Mouse (Mus musculus) adrenal gland, adult (tissue): ENCODE results near the gene Tceanc.
A peak's percentile ranks its signal among the peaks of the same experiment; 100 is the strongest.

Experiments used
- DNase-seq, 2 experiments: peaks; one replicate each; pipeline ENCODE4 v3.0.0; 2022 to 2023; ENCODE audit warnings: low spot score in 1 of 2; ENCODE audit not compliant: inconsistent age in 2 of 2

The Tceanc gene

GRCm38 (mm10) chrX:166497771-166498170 lies 20.6 kb downstream of the Tceanc start:
- no peak for DNase-seq

- no peak for DNase-seq
These were observed 23.3 kb downstream of the Tceanc start for GRCm38 (mm10) chrX:166495052-166495451.

GRCm38 (mm10) chrX:166479365-166479983 lies 38.9 kb downstream of the Tceanc start, which contains the start of gene Rab9:
Rab9 (minus strand) TSS chrX:166479867.
- peak; percentile 94 to 97 for DNase-seq

- peak; percentile 25 to 75 for DNase-seq
These were observed 39.6 kb downstream of the Tceanc start for GRCm38 (mm10) chrX:166478631-166479364.

- peak in 1 of 2 experiments; percentile 56 for DNase-seq
These were observed 41.0 kb downstream of the Tceanc start for GRCm38 (mm10) chrX:166477393-166477792.

GRCm38 (mm10) chrX:166472612-166473011 lies 45.8 kb downstream of the Tceanc start:
- DNase-seq, result no peak

GRCm38 (mm10) chrX:166468321-166468720 lies 50.0 kb downstream of the Tceanc start:
- no peak for DNase-seq

GRCm38 (mm10) chrX:166455525-166455924 lies 62.8 kb downstream of the Tceanc start:
- DNase-seq, result no peak

GRCm38 (mm10) chrX:166454331-166454730 lies 64.0 kb downstream of the Tceanc start:
- DNase-seq, result peak in 1 of 2 experiments; percentile 13

- no peak for DNase-seq
These were observed 64.8 kb downstream of the Tceanc start for GRCm38 (mm10) chrX:166453532-166453931.
